Mouse (Mus musculus) myocyte (in vitro differentiated cells): ENCODE results near the gene Thap2.

Source experiments
- MAX ChIP-seq: IDR thresholded peaks from one replicate; pipeline ENCODE4 v1.6.1; 2011; ENCODE audit warnings: low read depth, mild to moderate bottlenecking, control low read depth
- MYOD1 ChIP-seq, 3 experiments: IDR thresholded peaks; one replicate each; pipeline ENCODE4 v1.6.1; 2011; ENCODE audit warnings: control low read depth in 2 of 3, low read depth in 2 of 3, mild to moderate bottlenecking in 2 of 3, moderate library complexity in 1 of 3; ENCODE audit not compliant: insufficient read length in 2 of 3, control insufficient read depth in 1 of 3
- MYOG ChIP-seq, 3 experiments: IDR thresholded peaks; one replicate each; pipeline ENCODE4 v1.6.1; 2011; ENCODE audit warnings: control low read depth in 2 of 3, low read depth in 2 of 3, mild to moderate bottlenecking in 2 of 3; ENCODE audit not compliant: insufficient read length in 2 of 3, control insufficient read depth in 1 of 3, insufficient read depth in 1 of 3
- POLR2A ChIP-seq: IDR thresholded peaks from one replicate; pipeline ENCODE4 v1.6.1; 2011; ENCODE audit warnings: low read depth, mild to moderate bottlenecking, control low read depth, moderate library complexity; ENCODE audit not compliant: insufficient read length
- TCF12 ChIP-seq: IDR thresholded peaks from one replicate; pipeline ENCODE4 v1.6.1; 2011; ENCODE audit warnings: mild to moderate bottlenecking, control low read depth; ENCODE audit not compliant: poor library complexity, insufficient read depth, severe bottlenecking
- TCF3 ChIP-seq: IDR thresholded peaks from one replicate; pipeline ENCODE4 v1.6.1; 2011; ENCODE audit warnings: low read depth, control low read depth; ENCODE audit not compliant: insufficient read length
- USF1 ChIP-seq: IDR thresholded peaks from one replicate; pipeline ENCODE4 v1.6.1; 2011; ENCODE audit warnings: low read depth, mild to moderate bottlenecking, control low read depth, moderate library complexity

DNA sequence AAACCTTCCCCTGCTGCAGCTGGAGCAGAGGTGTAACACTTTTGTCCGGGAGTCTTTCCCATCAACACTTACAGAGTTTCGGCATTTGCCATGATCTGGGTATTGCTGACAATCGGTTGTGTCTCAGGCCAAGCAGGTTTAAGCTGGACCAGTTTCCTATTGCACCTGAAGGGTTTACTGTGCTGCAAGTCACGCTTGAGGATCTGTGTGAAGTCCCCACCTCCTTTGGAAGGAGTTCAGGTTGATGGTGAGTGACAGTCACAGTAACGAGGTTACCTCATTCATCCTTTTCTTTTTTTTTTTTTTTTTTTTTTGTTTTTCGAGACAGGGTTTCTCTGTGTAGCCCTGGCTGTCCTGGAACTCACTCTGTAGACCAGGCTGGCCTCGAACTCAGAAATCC is 28.1 kb downstream of the Thap2 start:
- TF ChIP-seq MAX (no peak), POLR2A (no peak), USF1 (no peak), MYOD1 (IDR thresholded peaks at IDR 0.05; ENCODE audit: control insufficient read depth in 1 of 3, insufficient read length in 2 of 3, low read depth in 2 of 3) (no peak), TCF3 (no peak), TCF12 (no peak), MYOG (IDR thresholded peaks at IDR 0.05; ENCODE audit: control insufficient read depth in 1 of 3, insufficient read depth in 1 of 3, insufficient read length in 2 of 3, low read depth in 2 of 3) (no peak)
